ENCODE assay signal across 1 mouse cellular context in the genomic region with DNA sequence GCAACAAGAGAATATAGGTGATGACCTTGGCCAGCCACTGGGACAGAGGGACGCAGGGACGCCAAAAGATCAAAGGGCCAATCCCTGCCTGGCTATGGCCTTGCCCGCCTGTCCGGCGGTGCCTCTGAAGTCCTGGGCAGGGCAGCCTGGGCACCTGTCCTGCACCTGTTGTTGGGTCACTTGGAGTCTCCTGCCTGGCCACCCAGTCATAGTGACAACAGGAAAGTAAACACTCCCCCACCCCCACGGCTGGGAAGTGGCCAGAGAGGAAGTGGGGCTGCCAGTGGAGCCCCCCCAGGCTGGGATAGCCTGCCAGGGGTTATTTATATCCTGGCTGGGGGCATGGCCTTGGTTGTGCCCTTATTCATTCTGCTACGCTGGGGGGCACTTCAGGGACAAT.
TF ChIP-seq lines count a peak whose summit lies in the region.

No protein-coding gene starts in this region.

TF ChIP-seq in myocyte, 11 proteins besides CTCF, POLR2A, EP300 and RAD21 (continued from another document):
- peak in 1 of 3 experiments; percentile 93 for TF ChIP-seq MYOD1 (IDR thresholded peaks at IDR 0.05; ENCODE audit: control insufficient read depth in 1 of 3, insufficient read length in 2 of 3, low read depth in 2 of 3)
